Mouse (Mus musculus): ENCODE measurements around the gene Nmnat2.

DNA sequence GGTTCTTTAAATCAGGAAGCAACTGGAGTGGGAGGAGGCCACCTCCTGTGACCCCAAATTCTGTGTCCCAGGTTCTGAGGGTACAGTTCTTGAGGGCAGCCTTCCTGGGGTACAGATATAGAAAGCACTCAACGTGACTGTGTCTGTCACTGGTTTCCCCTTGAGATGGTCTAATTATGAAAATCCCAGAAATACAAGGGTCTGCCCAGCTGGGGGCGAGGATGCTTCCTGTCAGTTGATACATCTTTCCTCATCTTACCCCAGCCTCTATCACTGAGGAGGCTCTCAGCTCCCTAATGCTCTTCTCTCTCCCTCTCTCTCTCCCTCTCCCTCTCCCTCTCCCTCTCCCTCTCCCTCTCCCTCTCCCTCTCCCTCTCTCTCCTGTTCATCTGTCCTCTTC lies 135.3 kb downstream of the Nmnat2 start:
- TF ChIP-seq CTCF (IDR thresholded peaks at IDR 0.05; ENCODE audit: low read depth) (no peak), EP300 (optimal IDR thresholded peaks at IDR 0.05) (no peak)

Data from stomach, postnatal 0 days (tissue).